Mouse (Mus musculus) liver, embryonic 14.5 days (tissue): Measurements from ENCODE around the gene Rnf5. TPM values are rescaled to one million over a fixed set of nuclear protein-coding genes. Genes with fewer than 3 reads are reported as not detected.
A peak's percentile ranks its signal among the peaks of the same experiment; 100 is the strongest.

Experiments used
- ATAC-seq: fragments of 200-750 bp; cut with Nextera tagmentation; 2 replicates; pipeline ENCODE4 v1.8.0; 2017; ENCODE audit warnings: moderate number of reproducible peaks, mild to moderate bottlenecking, moderate library complexity; ENCODE audit not compliant: insufficient read depth
- DNase-seq, 3 experiments: peaks; one replicate each; pipeline ENCODE4 v3.0.0-alpha.2; 2012 to 2013; ENCODE audit warnings: low read depth in 3 of 3, low spot score in 3 of 3
- H3K27ac ChIP-seq: fragments of 300-500 bp; sonication (generic); 2 replicates; pipeline ENCODE4 v1.5.1; 2014; ENCODE audit warnings: moderate library complexity, mild to moderate bottlenecking, control low read depth, inconsistent platforms
- H3K27me3 ChIP-seq: fragments of 300-500 bp; sonication (generic); 2 replicates; pipeline ENCODE4 v1.6.1; 2014; ENCODE audit warnings: mild to moderate bottlenecking, low read length, moderate library complexity; ENCODE audit not compliant: control insufficient read depth, insufficient read depth
- H3K36me3 ChIP-seq: fragments of 300-500 bp; sonication (generic); replicated peaks from 2 replicates; pipeline ENCODE4 v1.6.1; 2014; ENCODE audit warnings: low read depth; ENCODE audit not compliant: control insufficient read depth, insufficient read depth
- H3K4me1 ChIP-seq, 2 experiments: fragments of 200-500 bp in 1 of 2; fragments of 300-500 bp in 1 of 2; sonication (generic) in 1 of 2; replicated peaks; 2 replicates each; pipeline ENCODE4 v1.6.1; 2012 to 2014; ENCODE audit warnings: antibody characterized with exemption in 1 of 2, inconsistent platforms in 1 of 2, low read length in 1 of 2; ENCODE audit not compliant: control insufficient read depth in 2 of 2, insufficient read depth in 2 of 2
- H3K4me2 ChIP-seq: fragments of 300-500 bp; sonication (generic); 2 replicates; pipeline ENCODE4 v1.6.1; 2014; ENCODE audit warnings: low read depth, mild to moderate bottlenecking, control low read depth, moderate library complexity
- H3K4me3 ChIP-seq, 2 experiments: fragments of 200-500 bp in 1 of 2; fragments of 300-500 bp in 1 of 2; sonication (generic) in 1 of 2; 2 replicates each; pipeline ENCODE4 v1.5.1; 2012 to 2014; ENCODE audit warnings: low read depth in 2 of 2, low read length in 2 of 2, mild to moderate bottlenecking in 2 of 2, control low read depth in 1 of 2, inconsistent platforms in 1 of 2, moderate library complexity in 1 of 2; ENCODE audit not compliant: insufficient read depth in 1 of 2
- H3K9ac ChIP-seq: fragments of 300-500 bp; sonication (generic); replicated peaks from 2 replicates; pipeline ENCODE4 v1.6.1; 2014; ENCODE audit warnings: mild to moderate bottlenecking, control low read depth, moderate library complexity
- H3K9me3 ChIP-seq: fragments of 300-500 bp; sonication (generic); 2 replicates; pipeline ENCODE4 v1.6.1; 2016; ENCODE audit warnings: low read length, mixed read lengths; ENCODE audit not compliant: control insufficient read depth
- CTCF ChIP-seq: IDR thresholded peaks from 2 replicates; pipeline ENCODE4 v1.5.1; 2016; ENCODE audit warnings: antibody characterized with exemption, low read depth, control low read depth
- EP300 ChIP-seq: IDR thresholded peaks from 2 replicates; pipeline ENCODE4 v1.6.1; 2016; ENCODE audit warnings: antibody characterized with exemption, low read depth
- WGBS: fragments of 180-500 bp; shearing (Covaris S2); extraction: QIAGEN DNeasy Blood & Tissue Kit; methylation state at CpG from one replicate; pipeline ENCODE4 v1.1.7; 2014; ENCODE audit not compliant: insufficient replicate concordance; 5-methylcytosine and 5-hydroxymethylcytosine counted together
- polyA plus RNA-seq, 2 experiments: library from polyadenylated mRNA; depleted of rRNA in 1 of 2; stranded (reverse) in 1 of 2; unstranded in 1 of 2; fragments of >200 nt; fragmentation: Nextera tagmentation in 1 of 2; extraction: Ambion mirVana in 1 of 2; gene quantifications; 2 replicates each; pipeline versions ENCODE4 v1.2.1 to v1.2.3; 2012 to 2014

The Rnf5 gene
- polyA plus RNA-seq, 2 experiments: 51.5 to 59.6 TPM

- H3K4me2 ChIP-seq: no peak overlapping the region
- DNase-seq (no peak), ATAC-seq (no peak)
- H3K27ac ChIP-seq: no peak overlapping the region
- H3K27me3 ChIP-seq: peaks cover 21% of the 10 kb centered on the region
- H3K36me3 ChIP-seq: no peaks in the 10 kb centered on the region; the same call in 1 of the 2 replicates
- no peak overlapping the region for H3K4me3 ChIP-seq
- TF ChIP-seq EP300 (no peak), CTCF (no peak)
- 88% methylated on average over 3 of the region's 3 CpGs for WGBS
- no peak overlapping the region for H3K9ac ChIP-seq
- no peaks in the 10 kb centered on the region for H3K9me3 ChIP-seq
- H3K4me1 ChIP-seq: peaks cover 4 to 9% of the 10 kb centered on the region in 2 experiments
Observed at GRCm38 (mm10) chr17:34624981-34625380, 21.5 kb upstream of the Rnf5 start.

DNA sequence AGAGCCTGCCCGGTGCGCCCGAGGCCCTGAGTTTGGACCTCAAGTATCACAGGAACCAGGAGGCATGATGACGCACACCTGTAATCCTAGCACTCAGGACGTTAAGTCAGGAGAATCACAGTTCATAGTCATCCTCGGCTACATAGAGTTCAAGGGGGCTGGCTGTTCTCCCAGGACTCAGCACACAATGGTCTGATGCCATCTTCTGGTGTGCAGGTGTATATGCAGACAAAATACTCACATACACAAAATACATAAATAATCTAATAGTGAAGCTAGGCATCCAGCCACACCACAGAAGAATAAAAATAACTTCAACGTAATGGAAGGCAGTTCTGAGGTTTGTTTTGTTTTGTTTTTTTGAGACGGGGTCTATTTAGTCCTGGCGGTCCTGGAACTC, 19.7 kb upstream of the Rnf5 start:
- DNase-seq (no peak), ATAC-seq (no peak)
- WGBS: 75% methylated on average over 9 of the region's 9 CpGs
- peaks cover 4 to 9% of the 10 kb centered on the region in 2 experiments for H3K4me1 ChIP-seq
- no peaks in the 10 kb centered on the region for H3K9me3 ChIP-seq
- no peak overlapping the region for H3K9ac ChIP-seq
- H3K4me3 ChIP-seq: no peak overlapping the region
- H3K36me3 ChIP-seq: no peaks in the 10 kb centered on the region; the same call in 1 of the 2 replicates
- peak; percentile 38 for TF ChIP-seq CTCF
- no peak for TF ChIP-seq EP300
- no peak overlapping the region for H3K4me2 ChIP-seq
- no peak overlapping the region for H3K27ac ChIP-seq
- H3K27me3 ChIP-seq: peaks cover 3% of the 10 kb centered on the region

DNA sequence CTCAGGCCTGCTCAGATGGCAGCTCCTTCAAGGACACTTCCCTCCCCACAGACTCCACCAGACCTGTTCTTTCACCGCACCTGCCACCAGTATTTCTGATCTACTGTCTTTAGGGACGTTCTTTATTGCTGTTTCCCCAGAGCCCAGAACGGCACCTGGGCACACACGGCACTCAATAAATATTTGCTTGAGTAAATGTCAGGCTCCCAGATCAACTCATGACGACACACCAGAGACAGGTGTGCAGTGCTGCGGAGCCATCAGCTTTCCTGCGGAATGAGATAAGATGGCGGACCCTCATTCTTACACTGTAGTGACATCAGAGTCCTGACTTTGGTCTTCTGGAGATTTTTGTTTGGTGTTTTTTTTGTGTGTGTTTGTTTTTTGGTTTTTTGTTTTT, 17.5 kb upstream of the Rnf5 start:
- no peaks in the 10 kb centered on the region; the same call in 1 of the 2 replicates for H3K36me3 ChIP-seq
- H3K4me1 ChIP-seq: peaks cover 4% of the 10 kb centered on the region in 2 experiments; a peak in 3 of 4 replicates
- no peak for DNase-seq
- no peak overlapping the region for H3K4me2 ChIP-seq
- no peak overlapping the region for H3K27ac ChIP-seq
- no peak overlapping the region for H3K9ac ChIP-seq
- no peaks in the 10 kb centered on the region for H3K27me3 ChIP-seq
- no peak overlapping the region for H3K4me3 ChIP-seq
- TF ChIP-seq EP300 (no peak), CTCF (no peak)
- ATAC-seq: no peak
- no peaks in the 10 kb centered on the region for H3K9me3 ChIP-seq
- WGBS: 78% methylated on average over 8 of the region's 8 CpGs

DNA sequence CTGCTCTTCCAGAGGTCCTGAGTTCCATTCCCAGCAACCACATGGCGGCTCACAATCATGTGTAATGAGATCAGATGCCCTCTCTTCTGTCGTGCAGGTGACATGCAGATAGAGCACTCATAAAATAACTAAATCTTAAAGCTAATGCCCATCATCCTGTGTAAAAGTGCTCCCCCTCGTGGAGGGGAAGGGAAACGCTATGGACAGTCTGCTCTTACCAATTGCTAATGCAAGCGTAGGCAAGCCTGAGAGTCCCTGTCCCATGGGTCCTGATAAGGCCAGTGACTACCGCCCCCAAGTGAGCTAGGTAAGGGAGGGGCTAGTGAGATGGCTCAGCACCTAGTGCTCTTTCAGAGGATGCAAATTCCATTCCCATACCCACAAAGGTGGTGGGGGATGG, 15.5 kb upstream of the Rnf5 start:
- DNase-seq (peak; percentile 59 to 69 (median 68)), ATAC-seq (peak; percentile 50)
- no peak; the same call in 1 of the 2 replicates for TF ChIP-seq EP300
- TF ChIP-seq CTCF: peak; percentile 96
- Histone ChIP-seq H3K4me3 (no peak overlapping the region), H3K36me3 (no peaks in the 10 kb centered on the region; the same call in 1 of the 2 replicates), H3K27ac (no peak overlapping the region), H3K9me3 (no peaks in the 10 kb centered on the region), H3K4me2 (no peak overlapping the region), H3K9ac (no peak overlapping the region), H3K4me1 (peaks cover 4% of the 10 kb centered on the region in 2 experiments; a peak in 2 of 4 replicates), H3K27me3 (no peaks in the 10 kb centered on the region)
- 4% methylated on average over 6 of the region's 6 CpGs for whole genome bisulfite sequencing

GRCm38 (mm10) chr17:34615871-34616270, 12.4 kb upstream of the Rnf5 start, which contains the start of gene Egfl8:
Gene Egfl8, minus strand, starts transcription at chr17:34615971.
- Histone ChIP-seq H3K9me3 (no peaks in the 10 kb centered on the region), H3K4me3 (no peak within 1 kb of the TSS), H3K27me3 (no peaks in the 10 kb centered on the region), H3K27ac (no peak within 1 kb of the TSS), H3K4me1 (no peaks in the 10 kb centered on the region; a peak in 1 of 4 replicates), H3K9ac (no peak within 1 kb of the TSS), H3K4me2 (no peak within 1 kb of the TSS), H3K36me3 (peaks cover 3% of the 10 kb centered on the region; the same call in 1 of the 2 replicates)
- DNase-seq (no peak), ATAC-seq (no peak)
- TF ChIP-seq CTCF: no peak
- WGBS: 72% methylated on average over 6 of the region's 6 CpGs
